ENCODE assay signal across 29 mouse cellular contexts in genomic region chr3:137288943-137289682, GRCm38 (mm10). TPM values are rescaled to one million over a fixed set of nuclear protein-coding genes. Genes with fewer than 3 reads are reported as not detected.
A peak's percentile ranks its signal among the peaks of the same experiment; 100 is the strongest.
DNase-seq lines count a peak whose midpoint lies in the region; ATAC-seq and TF ChIP-seq lines count a peak whose summit lies in the region.
"Had no signal": no experiment of that assay in that cellular context is flagged by ENCODE, and none has a peak within 500 bp of the region (broad histone marks: within the 10 kb centered on the region; RNA-seq: fewer than 3 reads in every experiment).

No protein-coding gene starts in this region.

- H3K4me2 ChIP-seq in forebrain, embryonic 13.5 days, result no peak overlapping the region
- H3K4me2 ChIP-seq in forebrain, embryonic 12.5 days, result no peak overlapping the region
- no peak overlapping the region for H3K4me2 ChIP-seq in kidney, postnatal 0 days (ENCODE audit: low read length)
- H3K4me2 ChIP-seq: heart, embryonic 11.5 days; intestine, embryonic 15.5 days; liver, embryonic 15.5 days; lung, embryonic 15.5 days; midbrain, embryonic 15.5 days; neural tube, embryonic 12.5 days had no signal

- no peak overlapping the region for H3K9ac ChIP-seq in forebrain, embryonic 13.5 days
- no peak overlapping the region for H3K9ac ChIP-seq in forebrain, embryonic 12.5 days
- H3K9ac ChIP-seq in kidney, postnatal 0 days (ENCODE audit: low read depth, low read length), result no peak overlapping the region
- H3K9ac ChIP-seq: intestine, embryonic 15.5 days; liver, embryonic 15.5 days; lung, embryonic 15.5 days; midbrain, embryonic 15.5 days; neural tube, embryonic 12.5 days had no signal

- no peak overlapping the region for H3K27ac ChIP-seq in forebrain, embryonic 13.5 days
- no peak overlapping the region for H3K27ac ChIP-seq in forebrain, embryonic 12.5 days
- H3K27ac ChIP-seq in kidney, postnatal 0 days, result peak overlapping the region; percentile 22; the same call in 1 of the 2 replicates
- H3K27ac ChIP-seq: hindbrain, embryonic 10.5 days; intestine, embryonic 15.5 days; layer of hippocampus, adult 2 months; liver, embryonic 15.5 days; lung, embryonic 15.5 days; midbrain, embryonic 15.5 days; neural tube, embryonic 12.5 days had no signal

- H3K4me3 ChIP-seq in forebrain, embryonic 13.5 days, result no peak overlapping the region
- H3K4me3 ChIP-seq in forebrain, embryonic 12.5 days (replicated peaks), result no peak overlapping the region
- no peak overlapping the region for H3K4me3 ChIP-seq in kidney, postnatal 0 days (replicated peaks; ENCODE audit: low read depth, low read length)
- H3K4me3 ChIP-seq: hindbrain, embryonic 10.5 days; intestine, embryonic 15.5 days; layer of hippocampus, adult 2 months; liver, embryonic 15.5 days; lung, embryonic 15.5 days; midbrain, embryonic 15.5 days; neural tube, embryonic 12.5 days had no signal

- 79% methylated on average over 2 of the region's 2 CpGs for WGBS in forebrain, embryonic 13.5 days
- 78% methylated on average over 2 of the region's 2 CpGs for WGBS in forebrain, embryonic 12.5 days
- 50% methylated on average over 2 of the region's 2 CpGs for WGBS in kidney, postnatal 0 days

- no peaks in the 10 kb centered on the region for H3K9me3 ChIP-seq in forebrain, embryonic 13.5 days (replicated peaks)
- H3K9me3 ChIP-seq in forebrain, embryonic 12.5 days, result no peaks in the 10 kb centered on the region
- no peaks in the 10 kb centered on the region for H3K9me3 ChIP-seq in kidney, postnatal 0 days (replicated peaks; ENCODE audit: low read length)
- H3K9me3 ChIP-seq: hindbrain, embryonic 10.5 days; intestine, embryonic 15.5 days; liver, embryonic 15.5 days; lung, embryonic 15.5 days; midbrain, embryonic 15.5 days; neural tube, embryonic 12.5 days had no signal

- H3K27me3 ChIP-seq in forebrain, embryonic 13.5 days, result no peaks in the 10 kb centered on the region
- H3K27me3 ChIP-seq in forebrain, embryonic 12.5 days, result no peaks in the 10 kb centered on the region
- H3K27me3 ChIP-seq in kidney, postnatal 0 days (ENCODE audit: insufficient read depth, low read length), result no peaks in the 10 kb centered on the region
- H3K27me3 ChIP-seq: intestine, embryonic 15.5 days; liver, embryonic 15.5 days; lung, embryonic 15.5 days; midbrain, embryonic 15.5 days; neural tube, embryonic 12.5 days had no signal

- H3K4me1 ChIP-seq in forebrain, embryonic 13.5 days, result no peaks in the 10 kb centered on the region
- H3K4me1 ChIP-seq in forebrain, embryonic 12.5 days, result no peaks in the 10 kb centered on the region
- H3K4me1 ChIP-seq in kidney, postnatal 0 days (replicated peaks; ENCODE audit: insufficient read depth, low read length), result peaks cover 4% of the 10 kb centered on the region; the same call in 1 of the 2 replicates
- H3K4me1 ChIP-seq: hindbrain, embryonic 10.5 days; intestine, embryonic 15.5 days; liver, embryonic 15.5 days; lung, embryonic 15.5 days; midbrain, embryonic 15.5 days; neural tube, embryonic 12.5 days had no signal

- DNase-seq in kidney, postnatal 0 days (ENCODE audit: low spot score), result no peak
- no peak for DNase-seq in kidney, postnatal 25 days
- no peak for DNase-seq in thymus, postnatal 25 days
- no peak for DNase-seq in lung, postnatal 10 days
- DNase-seq: adrenal gland, postnatal 10 days; cerebellum, adult 8-10 months; cerebellum, postnatal 36 days; heart, postnatal 10 days; kidney, postnatal 14 days; liver; lung, postnatal 4 days; retina, postnatal 1 day; right cerebral cortex, postnatal 4 days; thymus, adult 18-20 months; thymus, postnatal 4 days had no signal

- no peaks in the 10 kb centered on the region for H3K36me3 ChIP-seq in forebrain, embryonic 13.5 days (ENCODE audit: poor library complexity, severe bottlenecking)
- H3K36me3 ChIP-seq in forebrain, embryonic 12.5 days (replicated peaks), result no peaks in the 10 kb centered on the region
- no peaks in the 10 kb centered on the region for H3K36me3 ChIP-seq in kidney, postnatal 0 days (ENCODE audit: insufficient read depth, low read length)
- H3K36me3 ChIP-seq: hindbrain, embryonic 10.5 days; intestine, embryonic 15.5 days; liver, embryonic 15.5 days; lung, embryonic 15.5 days; midbrain, embryonic 15.5 days; neural tube, embryonic 12.5 days had no signal

- ATAC-seq in forebrain, embryonic 13.5 days, result 0 out of 2 replicates have a peak, but pooled peaks have one; percentile 24
- no peak for ATAC-seq in forebrain, embryonic 12.5 days (ENCODE audit: low FRiP score)
- no peak for ATAC-seq in kidney, postnatal 0 days (replicated peaks; ENCODE audit: low FRiP score, low read depth)
- peak; percentile 29 for ATAC-seq in granulocyte monocyte progenitor cell, adult 5-6 weeks (replicated peaks; ENCODE audit: poor library complexity, severe bottlenecking)
- ATAC-seq: activated CD4-positive, CD25-positive, alpha-beta regulatory T cell, adult 4 months; hindbrain, embryonic 16.5 days; intestine, embryonic 15.5 days; midbrain, embryonic 15.5 days had no signal

- no peak for TF ChIP-seq CTCF in kidney, postnatal 0 days (IDR thresholded peaks at IDR 0.05; ENCODE audit: low read depth)

RNA-seq across cellular contexts. Expression of gene Emcn, which starts 51.8 kb away (rescaled TPM):
- polyA plus RNA-seq in forebrain, embryonic 13.5 days (2015; fragmentation: Nextera tagmentation; extraction: Ambion mirVana), result 10.4 and 10.5 TPM in 2 replicates
- 14.4 and 14.6 TPM in 2 replicates for polyA plus RNA-seq in forebrain, embryonic 12.5 days (2016; fragmentation: Nextera tagmentation; extraction: Ambion mirVana)
- 127 and 136 TPM in 2 replicates for polyA plus RNA-seq in kidney, postnatal 0 days (2015; fragmentation: Nextera tagmentation; extraction: Ambion mirVana)
- total RNA-seq in granulocyte monocyte progenitor cell, adult 5-6 weeks (2014; fragmentation: Nextera tagmentation), result 0.34 TPM in 1 of 2 replicates, not detected in the other
- total RNA-seq in granulocyte monocyte progenitor cell, adult 5-6 weeks (2017), result 0.57 and 1.7 TPM in 2 replicates
- total RNA-seq: MEL had no signal

Comparison
In these comparisons a context has a peak if more than half of its experiments do, and no peak if none do; other contexts are left out.
1. ATAC-seq: peak in forebrain, embryonic 13.5 days (single experiment) and granulocyte monocyte progenitor cell, adult 5-6 weeks (single experiment); none in forebrain, embryonic 12.5 days (single experiment) and kidney, postnatal 0 days (single experiment).